Mouse (Mus musculus): ENCODE data around the gene Hoxb5. TPM values are rescaled to one million over a fixed set of nuclear protein-coding genes. Genes with fewer than 3 reads are reported as not detected.

Hoxb5 gene
- total RNA-seq, 2 experiments from 2014 or later, result 0.89 to 1.3 TPM

- no peak for DNase-seq
Observed at GRCm38 (mm10) chr11:96272024-96272921, 30.9 kb upstream of the Hoxb5 start.

GRCm38 (mm10) chr11:96274428-96274827 is 28.7 kb upstream of the Hoxb5 start:
- no peak for DNase-seq

- no peak for DNase-seq
Observed at GRCm38 (mm10) chr11:96275896-96276295, 27.2 kb upstream of the Hoxb5 start.

DNA sequence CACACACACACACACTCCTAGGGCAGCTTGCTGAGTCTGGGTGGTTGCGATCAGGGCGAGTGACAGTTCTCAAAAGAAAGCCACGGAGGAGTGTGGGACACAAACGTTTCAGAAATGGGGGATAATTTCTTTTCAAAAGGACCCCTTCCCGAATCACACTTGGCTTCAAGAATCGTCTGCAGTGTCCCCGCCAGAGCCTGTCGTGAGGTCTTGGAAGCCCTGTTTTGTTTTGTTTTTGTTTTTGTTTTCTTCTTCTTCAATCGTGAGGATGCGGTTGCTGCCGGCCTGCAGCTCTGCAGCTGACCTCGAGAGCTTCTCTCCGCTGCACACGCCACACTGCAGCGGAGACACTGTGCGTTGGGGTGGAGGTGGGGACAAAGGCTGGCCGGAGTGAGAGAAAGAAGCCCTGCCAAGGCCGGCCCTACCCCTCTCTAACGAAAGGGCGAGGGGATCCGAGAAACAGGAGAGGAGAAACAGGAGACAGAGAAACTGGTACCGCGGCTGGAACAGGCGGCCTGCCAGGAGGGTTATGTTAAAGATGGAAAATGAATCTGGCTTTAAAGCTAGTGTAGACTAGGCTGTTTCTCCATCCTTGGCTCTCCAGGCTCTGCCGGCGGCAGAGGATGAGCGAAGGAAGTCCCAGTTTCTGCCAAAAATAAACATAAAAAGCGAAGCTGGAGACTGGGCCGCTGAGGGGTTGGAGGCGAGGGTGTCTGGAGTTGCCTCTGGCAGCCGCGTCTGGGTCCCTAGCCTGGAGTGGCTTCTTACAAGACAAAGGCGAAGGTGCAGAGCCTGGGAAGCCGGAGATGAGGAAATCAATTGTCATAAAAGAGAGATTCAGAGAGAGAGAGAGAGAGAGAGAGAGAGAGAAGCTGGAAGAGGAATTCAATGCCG is 25.7 kb upstream of the Hoxb5 start:
- DNase-seq, result no peak

DNA sequence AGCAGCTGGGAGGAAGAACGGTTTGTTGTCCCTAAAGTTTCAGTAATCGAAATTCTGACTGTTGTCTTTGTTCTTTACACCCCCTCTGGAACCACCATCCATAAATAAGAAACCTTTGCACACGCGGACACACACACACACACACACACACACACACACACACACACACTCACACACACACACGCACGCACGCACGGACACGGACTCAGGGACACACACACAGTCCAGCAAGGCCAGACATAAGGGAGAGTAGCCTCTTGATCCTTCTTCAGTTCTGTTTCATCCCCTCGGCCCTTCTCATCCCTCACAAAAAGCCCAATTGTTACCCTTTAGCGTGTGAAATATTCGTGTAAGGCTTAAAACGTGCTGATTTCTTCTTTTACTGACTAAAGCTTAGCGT is 24.8 kb upstream of the Hoxb5 start:
- DNase-seq, result no peak

DNA sequence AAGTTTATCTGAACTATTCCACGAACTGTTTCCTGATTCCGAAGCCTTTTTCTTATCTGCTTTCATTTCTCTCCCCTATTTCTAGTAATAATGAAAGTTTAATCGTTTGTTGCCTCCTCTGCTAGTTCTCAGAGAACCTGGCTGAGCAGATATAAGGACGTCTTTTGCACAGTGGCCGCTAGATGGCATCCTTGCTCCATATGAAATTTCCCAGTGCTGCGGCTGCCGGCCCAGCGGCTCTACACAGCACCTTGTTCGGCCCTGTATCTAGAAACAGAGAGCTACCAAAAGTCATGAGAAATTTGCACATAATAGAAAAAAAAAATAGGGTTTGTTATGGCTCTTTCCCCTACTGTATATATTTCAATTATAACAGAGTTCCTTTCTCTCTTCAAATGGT is 24.4 kb upstream of the Hoxb5 start:
- peak; percentile 81 for DNase-seq

GRCm38 (mm10) chr11:96279421-96280233 is 23.5 kb upstream of the Hoxb5 start:
- DNase-seq, result no peak

- DNase-seq, result no peak
Observed at GRCm38 (mm10) chr11:96280399-96281378, 22.4 kb upstream of the Hoxb5 start.

GRCm38 (mm10) chr11:96281396-96281795 is 21.7 kb upstream of the Hoxb5 start:
- DNase-seq, result no peak

- DNase-seq, result no peak
Observed at GRCm38 (mm10) chr11:96281855-96282570, 21.1 kb upstream of the Hoxb5 start, which contains the start of gene Hoxb8. Gene Hoxb8, plus strand, starts transcription at chr11:96281905.

DNA sequence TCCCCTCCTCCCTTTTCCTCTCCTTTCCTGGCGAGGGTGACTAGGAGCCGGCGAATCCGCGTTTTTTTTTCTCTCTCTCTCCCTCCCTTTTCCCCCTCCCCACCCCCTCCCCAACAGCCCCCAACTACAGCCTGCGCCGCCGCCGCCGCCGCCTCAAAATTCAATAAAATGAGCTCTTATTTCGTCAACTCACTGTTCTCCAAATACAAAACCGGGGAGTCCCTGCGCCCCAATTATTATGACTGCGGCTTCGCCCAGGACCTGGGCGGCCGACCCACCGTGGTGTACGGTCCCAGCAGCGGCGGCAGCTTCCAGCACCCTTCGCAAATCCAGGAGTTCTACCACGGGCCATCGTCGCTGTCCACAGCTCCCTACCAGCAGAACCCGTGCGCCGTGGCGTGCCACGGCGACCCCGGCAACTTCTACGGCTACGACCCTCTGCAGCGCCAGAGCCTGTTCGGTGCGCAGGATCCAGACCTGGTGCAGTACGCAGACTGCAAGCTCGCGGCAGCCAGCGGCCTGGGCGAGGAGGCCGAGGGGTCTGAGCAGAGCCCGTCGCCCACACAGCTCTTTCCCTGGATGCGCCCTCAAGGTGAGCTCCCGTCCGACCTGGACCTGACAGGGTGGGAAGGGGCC is 20.2 kb upstream of the Hoxb5 start:
- no peak for DNase-seq

DNA sequence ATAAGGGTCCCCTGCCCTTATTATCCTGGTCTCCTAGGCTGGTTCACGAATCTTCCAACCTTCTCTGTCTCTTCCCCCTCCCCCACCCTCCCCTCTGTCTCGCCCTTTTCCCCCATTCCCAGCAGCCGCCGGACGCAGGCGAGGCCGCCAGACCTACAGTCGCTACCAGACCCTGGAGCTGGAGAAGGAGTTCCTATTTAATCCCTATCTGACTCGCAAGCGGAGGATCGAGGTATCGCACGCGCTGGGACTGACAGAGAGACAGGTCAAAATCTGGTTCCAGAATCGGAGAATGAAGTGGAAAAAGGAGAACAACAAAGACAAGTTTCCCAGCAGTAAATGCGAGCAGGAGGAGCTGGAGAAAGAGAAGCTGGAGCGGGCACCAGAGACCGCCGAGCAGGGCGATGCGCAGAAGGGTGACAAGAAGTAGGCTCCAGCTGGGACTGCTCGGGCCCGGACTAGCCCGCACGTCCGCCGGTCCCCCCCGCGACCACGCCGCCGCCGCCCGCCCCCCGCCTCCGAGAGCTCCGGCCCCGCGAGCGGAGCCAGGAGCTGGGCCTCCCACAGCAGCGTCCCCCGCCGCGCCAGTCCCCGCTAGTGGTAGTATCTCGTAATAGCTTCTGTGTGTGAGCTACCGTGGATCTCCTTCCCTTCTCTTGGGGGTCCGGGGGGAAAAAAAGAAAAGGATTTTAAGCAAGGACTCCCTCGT is 18.9 kb upstream of the Hoxb5 start:
- peak; percentile 54 for DNase-seq

DNA sequence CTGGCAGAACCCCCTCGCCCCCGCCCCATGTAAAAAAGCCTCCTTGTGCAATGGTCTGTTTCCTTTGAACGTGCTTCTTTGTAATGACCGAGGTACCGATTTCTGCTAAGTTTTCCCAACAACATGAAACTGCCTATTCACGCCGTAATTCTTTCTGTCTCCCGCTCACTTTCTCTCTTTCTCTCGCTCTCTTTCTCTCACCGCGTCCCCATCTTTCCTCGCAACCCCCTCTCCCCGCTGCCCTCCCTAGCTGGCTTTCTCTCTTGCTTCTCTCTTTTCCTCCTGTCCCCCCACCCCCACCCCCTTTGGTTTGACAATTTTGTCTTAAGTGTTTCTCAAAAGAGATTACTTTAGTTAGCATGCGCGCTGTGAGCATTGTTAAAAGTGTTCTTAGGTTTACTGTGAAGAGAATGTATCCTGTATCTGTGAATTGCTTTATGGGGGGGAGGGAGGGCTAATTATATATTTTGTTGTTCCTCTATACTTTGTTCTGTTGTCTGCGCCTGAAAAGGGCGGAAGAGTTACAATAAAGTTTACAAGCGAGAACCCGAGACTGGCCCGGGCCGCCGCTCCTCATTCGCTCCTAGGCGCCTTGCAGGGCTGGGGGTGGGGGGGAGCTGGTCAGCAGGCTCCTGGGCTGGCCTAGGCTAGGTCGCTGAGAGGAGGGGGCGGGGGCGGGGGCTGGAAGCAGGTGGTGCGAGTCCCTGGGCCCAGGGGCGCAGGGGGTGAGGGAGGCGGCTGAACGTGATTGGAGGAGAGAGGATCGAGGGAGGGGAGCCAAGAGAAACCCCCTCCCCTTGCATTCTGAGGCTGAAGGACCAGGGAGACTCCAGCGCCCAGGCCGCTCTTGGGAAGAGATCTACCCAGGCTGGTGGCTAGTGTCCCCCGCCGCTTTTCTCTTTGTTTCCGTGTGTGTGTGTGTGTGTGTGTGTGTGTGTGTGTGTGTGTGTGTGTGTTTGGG is 18.1 kb upstream of the Hoxb5 start:
- DNase-seq, result no peak

GRCm38 (mm10) chr11:96285771-96286738 is 17.1 kb upstream of the Hoxb5 start, which contains the start of gene Hoxb7:
Gene Hoxb7, plus strand, starts transcription at chr11:96286623.
- DNase-seq, result no peak

DNA sequence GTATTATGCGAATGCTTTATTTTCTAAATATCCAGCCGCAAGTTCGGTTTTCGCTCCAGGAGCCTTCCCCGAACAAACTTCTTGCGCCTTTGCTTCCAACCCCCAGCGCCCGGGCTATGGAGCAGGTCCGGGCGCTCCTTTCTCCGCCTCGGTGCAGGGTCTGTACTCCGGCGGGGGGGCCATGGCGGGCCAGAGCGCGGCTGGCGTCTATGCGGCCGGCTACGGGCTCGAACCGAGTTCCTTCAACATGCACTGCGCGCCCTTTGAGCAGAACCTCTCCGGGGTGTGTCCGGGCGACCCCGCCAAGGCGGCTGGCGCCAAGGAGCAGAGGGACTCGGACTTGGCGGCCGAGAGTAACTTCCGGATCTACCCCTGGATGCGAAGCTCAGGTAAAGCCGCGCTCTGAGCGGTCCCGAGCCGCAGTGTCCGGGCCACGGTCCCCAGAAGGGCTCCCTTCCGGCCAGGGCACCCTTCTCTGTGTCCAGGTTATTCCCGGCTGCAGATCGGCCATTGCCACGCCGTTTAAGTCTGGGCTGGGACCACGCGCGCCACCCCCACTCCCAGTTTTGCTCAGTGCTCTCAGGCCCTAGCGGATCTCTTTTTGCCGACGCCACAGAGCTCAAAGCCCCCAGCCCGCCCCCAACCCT is 16.3 kb upstream of the Hoxb5 start:
- no peak for DNase-seq

- DNase-seq, result no peak
Observed at GRCm38 (mm10) chr11:96287411-96287810, 15.7 kb upstream of the Hoxb5 start.

Measured in gastrocnemius, postnatal 10 days (tissue).